Mouse (Mus musculus) erythroblast, adult 5-6 weeks (primary cell): ENCODE measurements at regions not wholly inside any gene's neighbourhood (a gene's known extent, or its start where the extent isn't known, plus 50 kb on each side); places are given as distances from the start of the nearest gene placed in this dataset.
"Not testable (repeated sequence)": the region's sequence is repeated elsewhere in the genome, so short reads cannot be mapped to it uniquely, and the experiment has no call there.

Experiments
- ATAC-seq: replicated peaks from 2 replicates; pipeline ENCODE4 v1.8.0; 2016; ENCODE audit warnings: moderate number of reproducible peaks, mild to moderate bottlenecking, moderate TSS enrichment, inconsistent platforms; ENCODE audit not compliant: poor library complexity, low FRiP score, severe bottlenecking

DNA sequence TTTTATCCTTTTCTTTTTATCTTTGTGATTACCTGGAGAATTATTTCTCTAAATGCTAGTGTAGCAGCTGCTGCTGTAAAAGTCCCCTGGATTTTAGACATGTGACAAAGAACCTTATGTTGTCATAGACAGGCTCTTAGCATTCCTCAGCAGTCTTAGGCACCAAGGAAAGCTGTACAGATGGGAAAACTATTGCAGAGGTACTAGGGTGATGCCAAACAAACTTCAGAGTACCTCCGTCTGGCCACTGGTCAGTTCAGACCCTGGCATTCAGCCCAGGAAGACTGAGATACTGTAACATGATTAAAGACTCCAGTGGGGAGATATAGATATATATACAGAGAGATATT is 898.6 kb downstream of the Ttll7 start:
- ATAC-seq, result no peak

DNA sequence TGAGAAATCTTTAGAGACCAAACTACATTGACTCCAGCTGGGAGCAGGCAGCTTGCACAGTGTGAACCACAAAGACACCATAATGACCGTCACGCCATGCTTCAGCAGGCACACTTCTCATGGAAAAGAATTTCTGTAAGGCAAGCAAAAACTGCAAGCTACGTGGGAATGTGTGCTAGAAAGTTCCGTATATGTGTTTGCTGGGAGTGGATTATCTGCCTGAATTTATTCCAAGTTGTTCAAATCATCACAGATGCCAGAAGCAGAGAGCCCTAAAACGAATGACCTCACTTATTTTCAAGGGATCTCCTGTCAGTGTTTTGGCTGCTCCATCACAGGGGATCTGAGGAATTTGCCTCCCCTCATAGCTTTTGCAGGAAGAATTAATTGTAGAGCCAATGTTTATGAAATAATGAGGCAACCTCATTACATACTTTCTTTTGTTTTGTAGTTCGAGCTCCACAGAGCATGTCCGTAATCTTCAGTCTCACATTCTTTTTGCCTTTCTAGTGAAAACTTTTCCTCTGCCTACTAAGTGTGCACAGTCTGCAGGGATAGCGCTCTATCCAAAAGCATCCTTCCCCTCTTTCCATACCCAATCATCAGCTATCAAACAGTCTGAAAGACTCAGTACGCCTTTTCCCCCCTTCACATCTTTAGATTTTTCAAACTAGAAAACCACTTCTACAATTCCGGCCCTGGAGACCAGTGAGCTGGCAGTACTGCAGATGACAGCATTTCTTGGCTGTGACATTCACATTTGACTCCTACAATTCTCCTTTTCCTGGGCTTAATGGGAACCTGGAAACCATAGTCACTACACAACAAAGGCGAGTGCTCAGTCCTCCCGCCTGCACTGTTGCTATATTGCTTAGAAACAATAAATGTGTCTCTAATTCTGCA is 898.0 kb downstream of the Ttll7 start:
- no peak for ATAC-seq

DNA sequence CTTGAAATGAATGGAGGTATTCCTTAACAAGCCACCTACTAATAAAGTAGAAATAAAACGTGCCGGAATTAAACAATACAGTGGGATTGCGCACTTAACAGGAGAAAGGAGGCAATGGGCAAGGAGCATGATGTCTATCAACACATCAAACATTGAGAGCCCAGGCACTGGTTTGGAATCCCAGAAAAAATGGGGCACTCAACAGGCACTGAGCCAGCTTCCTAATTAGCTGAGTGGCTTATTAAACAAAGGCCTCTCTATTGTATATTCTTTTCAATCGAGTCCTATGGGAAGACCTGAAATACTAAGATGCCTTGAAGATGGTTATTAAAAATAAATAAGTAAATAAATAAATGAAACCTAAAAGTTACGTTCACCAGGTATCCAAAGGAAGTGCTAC is 897.3 kb downstream of the Ttll7 start:
- no peak for ATAC-seq

DNA sequence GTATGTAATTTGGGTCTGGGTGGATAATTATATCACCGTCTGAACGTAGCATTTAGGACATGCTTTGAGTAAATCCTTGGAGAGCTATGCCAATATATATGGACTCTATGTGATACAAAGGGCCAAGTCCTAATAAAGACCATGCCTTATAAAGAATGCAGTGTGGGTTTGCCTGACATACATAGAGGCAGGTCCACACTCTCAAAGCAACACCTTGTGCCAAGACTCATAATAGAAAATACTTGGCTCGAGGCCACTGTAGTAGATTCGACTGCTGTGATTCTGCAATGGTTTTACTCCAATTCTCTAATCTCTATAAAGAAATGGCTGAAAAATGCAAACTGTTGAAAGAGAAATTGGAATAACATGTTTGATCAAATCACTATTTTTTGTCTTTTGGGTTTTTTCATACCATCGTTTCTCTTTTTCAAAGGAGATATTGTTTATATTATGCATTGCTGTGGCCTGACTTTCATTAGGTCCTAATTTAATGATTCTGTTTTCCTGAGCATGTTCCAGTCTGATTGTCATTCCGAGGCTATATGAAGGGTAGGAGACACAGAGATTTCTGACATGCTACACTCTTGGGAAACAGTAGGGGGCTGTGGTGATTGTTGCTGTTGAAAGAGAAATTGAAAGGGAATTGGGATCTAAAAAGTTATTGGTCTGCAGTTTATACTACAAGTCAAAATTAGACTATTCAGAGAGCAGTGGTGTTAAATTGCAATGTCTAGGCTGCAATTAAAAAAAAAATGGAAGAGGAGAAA is 884.7 kb downstream of the Ttll7 start:
- ATAC-seq, result no peak

DNA sequence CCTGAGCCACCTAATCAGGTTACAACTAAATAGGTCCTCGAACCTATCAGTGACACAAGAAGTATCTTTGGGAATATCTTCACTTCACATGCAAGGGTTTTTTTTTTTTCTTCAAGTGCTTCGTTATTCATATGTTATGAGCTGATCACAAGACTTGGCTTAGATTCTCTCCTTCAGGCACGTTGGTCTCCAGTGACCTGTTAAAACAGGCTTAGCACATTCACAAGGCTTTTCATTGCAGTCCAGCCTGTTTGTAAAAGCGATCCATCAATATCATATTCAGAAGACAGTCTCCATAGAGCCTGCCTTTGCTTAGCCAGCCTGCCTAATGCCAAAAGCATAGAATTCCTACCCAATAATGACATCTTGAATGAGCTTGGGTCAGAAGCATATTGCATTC is 864.2 kb downstream of the Ttll7 start:
- no peak for ATAC-seq

DNA sequence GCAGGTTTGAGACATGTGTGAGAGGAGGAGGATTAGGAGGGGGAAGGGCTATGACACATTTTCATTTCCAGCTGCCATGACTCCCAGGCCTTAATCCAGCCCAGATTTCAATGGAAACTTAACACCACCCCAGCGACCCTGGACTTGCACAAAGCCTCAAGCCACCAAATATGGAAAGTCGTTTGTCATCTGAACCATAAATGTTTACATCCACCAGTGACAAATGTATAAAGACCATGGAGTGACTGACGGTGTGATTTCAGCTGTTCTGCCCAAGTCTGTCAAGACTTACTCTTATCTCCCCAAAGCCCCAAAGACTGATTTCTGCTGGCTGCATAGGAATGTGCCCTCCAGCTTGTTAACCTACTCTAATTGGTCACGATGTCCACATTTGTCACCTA is 855.2 kb downstream of the Ttll7 start:
- no peak for ATAC-seq

DNA sequence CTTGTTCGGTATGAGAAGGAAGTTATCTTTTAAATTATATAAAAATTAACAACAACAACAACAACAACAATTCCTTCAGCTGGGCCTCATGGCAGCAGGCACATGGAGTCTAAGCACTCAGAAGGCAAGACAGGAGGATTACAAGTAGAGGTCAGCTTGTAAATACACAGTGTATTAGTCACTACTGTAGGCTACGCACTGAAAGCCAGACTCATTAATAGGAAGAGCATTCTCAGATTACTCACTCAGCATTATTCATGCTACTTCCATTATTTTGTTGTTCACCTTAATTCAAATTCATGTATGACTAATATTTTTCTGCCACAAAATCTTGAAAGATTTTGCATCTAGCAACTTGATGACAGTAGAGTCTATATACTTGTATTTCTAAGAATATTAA is 831.6 kb downstream of the Ttll7 start:
- no peak for ATAC-seq

DNA sequence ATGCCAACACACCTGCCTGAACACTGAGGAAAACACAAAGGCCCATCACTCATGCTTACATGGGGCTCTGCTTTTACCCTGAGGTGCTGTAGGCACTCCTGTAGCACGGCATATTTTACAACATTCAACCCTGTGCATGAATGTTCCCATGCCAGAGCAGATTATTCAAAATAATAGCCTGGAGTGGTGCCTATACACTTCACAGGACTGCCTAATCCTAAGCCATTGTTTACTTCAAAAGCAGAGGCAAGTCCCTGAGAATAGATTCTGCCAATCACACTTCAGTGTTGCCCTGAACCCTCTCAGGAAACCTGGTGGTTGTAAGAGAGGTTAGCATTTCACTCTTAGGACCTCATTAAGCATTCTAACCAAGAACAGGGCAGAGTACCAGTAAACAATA is 828.1 kb downstream of the Ttll7 start:
- ATAC-seq, result no peak

DNA sequence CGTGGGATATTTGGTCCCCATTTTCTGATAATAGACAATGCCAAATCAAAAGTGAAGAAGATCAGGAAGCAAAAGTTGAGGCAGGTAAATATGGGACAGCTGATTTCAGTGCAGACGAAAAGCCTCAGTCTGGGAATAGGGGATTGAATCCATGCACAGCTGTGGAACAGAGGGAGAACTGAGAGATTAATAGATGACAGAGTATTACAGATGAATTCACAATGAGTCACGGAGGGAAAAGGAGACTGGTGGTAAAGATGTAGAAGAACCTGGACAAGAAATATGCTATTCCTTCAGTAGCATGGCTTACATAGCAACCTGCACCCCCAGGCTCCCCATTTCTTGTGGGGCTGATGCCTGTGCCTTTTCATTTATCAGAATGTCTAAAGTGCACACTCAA is 810.4 kb downstream of the Ttll7 start:
- no peak for ATAC-seq

DNA sequence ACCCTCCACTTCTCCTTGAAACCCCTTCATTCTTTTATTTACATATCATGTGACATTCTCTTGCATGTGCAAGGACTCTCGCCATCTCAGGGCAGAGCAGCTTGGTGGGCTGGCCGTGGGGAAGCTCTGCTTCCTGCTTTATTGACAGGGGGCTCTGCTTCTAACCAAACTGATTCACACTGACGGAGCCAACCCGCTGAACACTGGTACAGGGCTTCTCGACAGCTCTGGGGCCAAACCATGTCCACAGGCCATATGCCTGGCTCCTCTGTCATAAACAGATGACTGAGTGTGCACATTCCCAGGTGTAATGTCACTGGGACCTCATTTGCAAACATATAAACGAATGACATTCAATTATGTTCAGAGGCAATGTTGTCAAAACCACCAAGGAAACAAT is 800.7 kb downstream of the Ttll7 start:
- ATAC-seq, result no peak

DNA sequence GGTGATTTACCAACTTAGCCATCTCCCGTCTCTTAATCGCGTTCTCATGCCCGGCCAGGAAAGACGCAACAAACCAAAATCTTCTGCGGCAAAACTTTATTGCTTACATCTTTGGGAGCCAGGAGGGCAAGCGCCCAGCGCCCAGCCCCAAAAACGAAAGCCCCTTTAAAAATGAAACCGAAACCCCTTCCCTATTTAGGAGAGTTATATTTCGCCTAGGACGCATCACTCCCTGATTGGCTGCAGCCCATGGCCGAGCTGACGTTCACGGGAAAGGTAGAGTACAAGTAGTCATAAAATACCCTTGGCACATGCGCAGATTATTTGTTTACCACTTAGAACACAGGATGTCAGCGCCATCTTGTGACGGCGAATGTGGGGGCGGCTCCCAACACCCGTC is 783.3 kb downstream of the Ttll7 start:
- not testable (repeated sequence) for ATAC-seq

DNA sequence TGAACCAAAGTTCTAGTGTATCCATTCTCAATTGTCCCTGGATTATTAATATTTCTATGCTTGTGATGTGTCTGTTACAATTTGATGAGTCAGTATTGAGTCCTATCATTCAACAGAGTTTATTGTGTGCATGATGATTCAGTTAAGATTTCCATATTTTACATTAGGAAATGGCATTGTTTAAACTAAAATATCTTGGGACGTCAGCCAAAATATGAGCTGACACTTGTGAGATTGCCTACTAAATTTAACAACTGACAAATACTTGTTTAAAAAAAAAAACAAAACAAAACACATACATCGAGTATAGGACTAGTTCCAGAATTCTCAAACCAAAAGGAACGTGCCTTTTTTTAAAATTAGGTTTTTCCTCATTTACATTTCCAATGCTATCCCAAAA is 779.0 kb downstream of the Ttll7 start:
- ATAC-seq, result no peak

DNA sequence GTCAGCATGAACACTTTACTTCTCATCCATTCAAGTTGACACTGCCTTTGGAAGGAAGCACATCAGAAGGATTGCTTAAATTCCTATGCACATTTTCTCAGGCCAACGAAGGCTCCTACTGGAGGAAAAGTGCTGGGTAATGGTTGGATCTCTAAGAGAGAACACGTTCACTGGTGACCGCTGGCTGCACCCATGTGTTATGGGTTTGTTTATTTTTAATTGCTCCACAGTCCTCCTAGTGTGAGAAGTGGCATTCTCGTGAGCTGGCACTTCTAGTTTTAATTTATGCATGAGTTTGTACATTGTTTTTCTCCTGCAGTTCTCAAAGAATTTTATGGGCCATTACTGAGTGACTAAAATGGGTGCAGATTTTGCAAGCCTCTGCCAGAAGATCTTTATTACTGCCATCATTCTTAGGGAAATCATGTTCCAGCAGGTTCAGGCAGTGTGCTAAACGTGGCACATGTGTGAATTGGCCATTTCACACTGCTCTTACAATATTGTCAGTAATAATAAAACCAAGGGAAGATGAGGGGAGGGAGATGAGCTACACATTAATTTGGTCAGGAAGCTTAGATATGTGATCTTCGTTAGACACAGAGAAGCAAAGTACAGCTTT is 731.6 kb downstream of the Ttll7 start:
- ATAC-seq, result no peak

DNA sequence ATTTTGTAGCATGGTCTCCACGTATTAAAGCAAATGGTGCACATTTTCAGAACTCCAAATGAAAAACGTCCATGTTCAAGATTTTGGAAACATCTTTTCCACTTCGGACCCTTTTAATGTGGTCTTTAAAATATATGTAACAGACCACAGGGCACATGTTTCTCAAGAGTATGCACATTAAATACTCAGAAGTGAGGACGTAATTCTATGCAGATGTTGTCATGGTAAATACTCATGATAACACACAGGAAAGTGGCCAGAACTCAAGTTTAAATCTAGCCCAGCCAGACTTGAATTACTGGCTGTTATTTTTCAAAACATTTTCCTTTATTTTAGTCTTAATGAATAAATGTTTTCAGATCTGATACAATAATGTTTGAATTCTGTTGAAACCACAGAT is 719.7 kb downstream of the Ttll7 start:
- no peak for ATAC-seq

DNA sequence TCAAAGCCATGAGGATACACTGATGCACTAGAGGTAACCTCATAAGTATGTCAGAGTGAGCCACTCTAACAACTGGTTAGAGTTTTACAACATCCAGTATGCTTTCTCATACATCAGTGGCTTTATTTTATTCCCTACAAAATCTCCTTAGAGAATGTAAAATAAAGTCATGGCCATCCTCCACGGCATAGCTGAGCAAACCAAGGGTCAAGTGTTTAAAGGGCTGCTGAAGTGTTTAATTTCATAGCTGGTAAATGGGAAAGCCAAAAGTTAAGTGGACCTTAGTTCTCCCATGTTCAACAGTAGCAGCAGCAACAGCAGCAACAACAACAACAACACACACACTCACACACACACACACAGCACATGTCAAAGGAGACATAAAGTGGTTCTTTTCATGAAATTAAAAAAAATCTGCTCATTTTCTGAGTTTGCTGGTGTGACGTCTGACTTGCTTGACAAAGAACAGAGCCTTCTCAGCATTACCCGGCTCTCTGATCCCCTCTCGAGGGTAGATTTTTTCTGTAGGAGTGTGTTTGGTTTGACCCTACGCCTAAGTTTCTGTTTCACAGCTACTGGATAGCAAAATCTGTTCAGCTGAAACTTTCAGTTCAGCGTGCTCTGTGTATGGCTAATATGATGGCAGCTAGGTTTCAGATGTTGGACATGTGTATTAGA is 693.3 kb downstream of the Ttll7 start:
- no peak for ATAC-seq

DNA sequence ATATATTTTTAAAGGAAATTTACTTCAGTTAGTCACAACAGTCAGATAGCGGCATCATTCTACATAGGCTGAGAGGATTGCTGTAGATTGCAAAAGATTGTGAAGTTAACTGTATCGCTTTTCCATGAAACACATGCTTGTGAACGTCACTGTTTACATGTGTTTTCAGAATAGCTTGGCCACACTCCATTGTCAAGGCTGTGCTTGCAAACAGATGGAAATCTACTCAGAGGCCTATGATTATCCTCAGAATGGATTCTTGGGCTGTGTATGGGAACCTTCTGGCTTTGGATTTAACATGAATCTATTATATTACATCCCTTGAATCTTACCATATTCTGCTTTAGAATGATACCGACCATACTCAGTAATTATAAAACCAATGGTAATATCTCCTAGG is 690.1 kb downstream of the Ttll7 start:
- ATAC-seq, result no peak

DNA sequence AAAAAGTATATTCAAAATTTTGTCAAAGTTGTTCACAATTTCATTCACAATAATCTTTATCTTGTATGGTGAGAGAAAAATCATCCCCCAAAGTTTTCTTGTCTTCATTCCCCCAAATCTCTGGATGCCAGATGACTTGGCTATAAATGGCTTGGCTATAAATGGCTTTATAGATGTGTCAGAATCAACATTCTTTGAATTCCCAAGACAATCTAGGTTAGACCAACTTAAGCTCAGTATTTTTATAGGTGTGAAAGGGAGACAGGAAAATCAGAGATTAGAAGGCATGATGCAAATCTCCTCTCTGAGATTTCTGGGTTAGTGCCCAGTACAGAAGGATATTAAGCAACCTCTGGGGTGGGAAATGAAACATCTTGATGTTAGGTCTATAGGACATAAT is 685.4 kb downstream of the Ttll7 start:
- no peak for ATAC-seq

DNA sequence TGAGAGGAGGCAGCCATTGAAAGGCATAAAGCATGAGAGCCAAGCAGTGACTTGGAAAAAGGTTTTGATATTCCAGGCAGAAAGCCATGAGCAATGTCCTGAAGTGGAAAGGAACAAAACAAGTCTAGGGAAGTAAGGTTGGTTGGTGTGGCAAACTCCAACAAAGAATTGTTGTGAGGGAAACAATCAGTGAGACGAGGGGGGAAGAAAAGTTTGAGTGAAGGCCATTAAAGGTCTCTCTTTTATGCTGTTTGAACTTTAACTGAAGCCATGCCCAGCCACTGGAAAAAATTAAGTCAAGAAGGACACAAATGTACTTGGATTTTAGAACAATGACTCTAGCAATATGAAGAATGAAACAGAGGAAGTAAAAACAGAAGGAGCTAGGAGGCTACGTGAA is 680.0 kb downstream of the Ttll7 start:
- ATAC-seq, result no peak

DNA sequence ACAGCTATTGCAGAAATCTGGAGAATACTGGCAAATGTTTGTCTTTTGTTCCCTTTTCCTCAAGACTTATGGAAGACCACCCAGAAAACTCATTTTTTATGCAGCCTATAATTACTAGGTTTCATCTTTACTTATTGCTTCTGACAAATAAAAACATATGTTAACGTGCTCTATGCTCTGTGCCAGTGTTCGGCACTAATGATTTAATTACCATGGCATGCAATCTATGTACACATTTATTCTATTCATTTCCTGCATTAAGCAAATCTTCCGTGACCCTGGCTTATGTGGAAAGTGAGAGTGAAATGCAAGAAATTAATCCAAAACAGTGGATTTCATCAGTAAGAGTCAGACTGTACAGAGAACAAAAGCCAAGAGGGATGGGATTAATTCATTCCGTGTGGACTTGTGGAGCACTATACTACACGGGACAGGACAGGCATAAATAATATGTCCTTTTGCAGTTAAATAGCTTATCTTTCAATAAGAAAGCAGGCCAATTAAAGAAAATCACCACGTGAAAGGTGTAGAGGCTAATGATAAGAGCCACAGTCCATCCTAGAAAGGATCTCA is 679.5 kb downstream of the Ttll7 start:
- no peak for ATAC-seq
